Mouse (Mus musculus) kidney, postnatal 0 days (tissue): ENCODE measurements around the gene Gm20696. TPM values are rescaled to one million over a fixed set of nuclear protein-coding genes. Genes with fewer than 3 reads are reported as not detected.

Source experiments
- ATAC-seq: fragments of 200-750 bp; cut with Nextera tagmentation; replicated peaks from 2 replicates; pipeline ENCODE4 v1.8.0; 2017; ENCODE audit warnings: low read depth, moderate number of reproducible peaks, moderate TSS enrichment, moderate library complexity; ENCODE audit not compliant: low FRiP score
- DNase-seq: peaks from one replicate; pipeline ENCODE4 v3.0.0-alpha.2; 2016; ENCODE audit warnings: low spot score
- H3K27ac ChIP-seq: fragments of 300-500 bp; sonication (generic); 2 replicates; pipeline ENCODE4 v1.5.1; 2014; ENCODE audit warnings: mild to moderate bottlenecking
- H3K27me3 ChIP-seq: fragments of 300-500 bp; sonication (generic); 2 replicates; pipeline ENCODE4 v1.6.1; 2014; ENCODE audit warnings: low read length, mixed read lengths; ENCODE audit not compliant: insufficient read depth
- H3K36me3 ChIP-seq: fragments of 300-500 bp; sonication (generic); 2 replicates; pipeline ENCODE4 v1.6.1; 2014; ENCODE audit warnings: low read length, mixed read lengths; ENCODE audit not compliant: insufficient read depth
- H3K4me1 ChIP-seq: fragments of 300-500 bp; sonication (generic); replicated peaks from 2 replicates; pipeline ENCODE4 v1.6.1; 2014; ENCODE audit warnings: antibody characterized with exemption, low read length, mixed read lengths; ENCODE audit not compliant: insufficient read depth
- H3K4me2 ChIP-seq: fragments of 300-500 bp; sonication (generic); 2 replicates; pipeline ENCODE4 v1.6.1; 2014; ENCODE audit warnings: mild to moderate bottlenecking, low read length, moderate library complexity, mixed read lengths
- H3K4me3 ChIP-seq: fragments of 300-500 bp; sonication (generic); replicated peaks from 2 replicates; pipeline ENCODE4 v1.5.1; 2014; ENCODE audit warnings: low read depth, low read length
- H3K9ac ChIP-seq: fragments of 300-500 bp; sonication (generic); 2 replicates; pipeline ENCODE4 v1.6.1; 2014; ENCODE audit warnings: low read depth, low read length
- H3K9me3 ChIP-seq: fragments of 300-500 bp; sonication (generic); replicated peaks from 2 replicates; pipeline ENCODE4 v1.6.1; 2016; ENCODE audit warnings: low read length, inconsistent platforms, mixed read lengths
- CTCF ChIP-seq: IDR thresholded peaks from 2 replicates; pipeline ENCODE4 v1.5.1; 2016; ENCODE audit warnings: antibody characterized with exemption, low read depth, mild to moderate bottlenecking, moderate library complexity
- WGBS: fragments of 180-500 bp; shearing (Covaris S2); extraction: QIAGEN DNeasy Blood & Tissue Kit; methylation state at CpG from one replicate; pipeline ENCODE4 v1.1.7; 2014; 5-methylcytosine and 5-hydroxymethylcytosine counted together
- polyA plus RNA-seq: library from polyadenylated mRNA; unstranded; fragments of >200 nt; fragmentation: Nextera tagmentation; extraction: Ambion mirVana; gene quantifications from 2 replicates; pipeline ENCODE4 v1.2.1, GENCODE M21; 2015

Gm20696 gene
- polyA plus RNA-seq, 1 experiment from 2014 or later: 1.7 TPM

DNA sequence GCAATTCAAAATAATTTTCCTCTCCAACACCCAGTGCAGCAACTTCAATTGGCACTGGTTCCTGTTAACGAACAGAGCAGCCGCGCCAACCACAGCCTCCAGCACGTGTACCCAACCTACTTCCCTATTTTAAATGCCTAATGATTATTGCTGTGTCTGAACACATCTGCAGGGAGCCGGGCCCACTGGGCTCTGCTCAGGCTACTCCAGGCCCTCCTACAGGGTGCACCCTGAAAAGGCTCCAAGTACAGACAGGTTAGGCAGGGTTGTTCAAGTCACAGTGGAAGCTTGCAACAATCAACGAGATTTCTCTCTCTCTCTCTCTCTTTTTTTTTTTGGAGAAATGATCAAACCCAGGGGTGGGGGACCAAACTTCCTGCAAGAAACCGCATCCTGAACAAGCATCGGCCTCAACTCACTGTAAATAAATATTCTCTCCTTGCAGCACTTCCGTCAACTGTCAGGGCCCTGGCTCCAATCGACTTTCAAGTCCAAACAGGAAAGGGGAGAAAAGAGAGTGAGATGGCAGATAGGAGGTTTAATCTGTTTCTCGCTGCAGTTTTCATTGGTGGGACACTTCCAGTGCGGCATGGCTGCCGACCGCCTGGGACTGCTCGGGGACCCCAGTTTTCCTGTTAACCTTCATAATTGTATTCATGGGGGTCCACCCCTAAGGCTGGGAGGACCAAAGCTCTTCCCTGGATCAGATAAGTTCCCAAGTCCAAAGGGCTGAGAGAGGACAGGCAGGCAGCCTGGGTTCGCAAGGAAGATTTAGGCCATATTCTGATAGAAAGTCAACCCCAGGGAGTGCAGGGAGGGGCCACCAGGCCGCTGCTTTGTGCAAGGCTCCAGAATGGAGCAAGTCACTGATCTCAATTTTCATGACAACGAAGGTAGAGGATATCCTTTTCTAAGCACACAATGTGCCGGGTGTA lies 277.6 kb downstream of the Gm20696 start:
- Histone ChIP-seq H3K27me3 (no peaks in the 10 kb centered on the region), H3K4me2 (no peak overlapping the region), H3K4me1 (no peaks in the 10 kb centered on the region), H3K27ac (0 out of 2 replicates have a peak overlapping the region, but pooled peaks have one; percentile 2), H3K36me3 (no peaks in the 10 kb centered on the region), H3K9ac (no peak overlapping the region), H3K4me3 (no peak overlapping the region), H3K9me3 (no peaks in the 10 kb centered on the region)
- DNase-seq (peak; percentile 40), ATAC-seq (no peak)
- TF ChIP-seq CTCF: no peak
- WGBS: 62% methylated on average over 19 of the region's 19 CpGs

DNA sequence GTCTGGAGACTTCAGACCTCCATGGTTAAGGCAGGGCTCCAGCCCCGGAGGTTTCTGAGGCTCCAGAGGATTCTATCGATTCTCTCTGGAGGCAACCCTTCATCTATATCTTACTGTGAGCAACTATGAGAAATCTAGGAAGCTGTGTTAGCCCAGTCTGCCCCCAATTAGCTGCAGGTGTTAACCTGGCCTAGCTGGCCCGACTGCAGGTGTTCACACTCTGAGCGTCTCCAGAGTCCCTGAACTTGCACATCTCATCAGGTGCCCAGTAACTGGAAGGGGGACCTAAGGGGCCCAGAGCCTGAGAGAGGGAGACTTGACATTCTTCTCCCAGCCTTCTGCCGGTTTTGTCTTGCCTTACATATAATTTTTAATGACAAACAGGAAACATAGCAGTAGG lies 278.6 kb downstream of the Gm20696 start:
- no peaks in the 10 kb centered on the region for H3K36me3 ChIP-seq
- no peak for ATAC-seq
- 73% methylated on average over 5 of the region's 5 CpGs for WGBS
- no peak for DNase-seq
- no peak overlapping the region for H3K27ac ChIP-seq
- TF ChIP-seq CTCF: no peak
- H3K27me3 ChIP-seq: no peaks in the 10 kb centered on the region
- H3K4me1 ChIP-seq: no peaks in the 10 kb centered on the region
- no peak overlapping the region for H3K4me3 ChIP-seq
- H3K9me3 ChIP-seq: no peaks in the 10 kb centered on the region
- H3K4me2 ChIP-seq: no peak overlapping the region
- H3K9ac ChIP-seq: no peak overlapping the region

DNA sequence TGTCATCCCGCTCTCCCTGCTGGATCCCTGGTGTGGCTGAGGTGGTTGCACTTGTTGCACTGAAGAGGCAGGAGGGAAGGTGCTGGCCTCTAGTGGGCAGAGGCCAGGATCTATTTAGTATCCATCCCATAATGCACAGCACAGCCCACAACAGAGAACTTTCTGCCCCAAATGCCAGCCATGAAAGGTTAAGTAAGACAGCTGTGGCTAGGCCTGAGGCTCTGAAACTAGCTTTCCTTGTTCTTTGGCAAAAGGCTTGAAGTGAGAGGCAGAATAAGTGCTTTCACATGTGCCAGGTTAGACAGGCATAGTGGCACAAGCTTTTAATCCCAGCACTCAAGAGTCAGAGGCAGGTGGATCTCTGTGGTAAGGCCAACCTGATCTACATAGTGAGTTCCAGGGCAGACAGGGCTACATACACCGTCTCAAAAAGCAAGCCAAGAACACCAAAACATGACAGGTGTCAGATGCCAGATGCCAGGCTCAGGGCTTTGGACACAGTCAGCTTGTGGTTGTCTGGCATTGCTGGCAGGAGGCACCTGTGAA lies 281.5 kb downstream of the Gm20696 start:
- no peak overlapping the region for H3K9ac ChIP-seq
- WGBS: 92% methylated on average over 2 of the region's 2 CpGs
- no peak overlapping the region for H3K4me3 ChIP-seq
- no peaks in the 10 kb centered on the region for H3K36me3 ChIP-seq
- no peaks in the 10 kb centered on the region for H3K9me3 ChIP-seq
- ATAC-seq (no peak), DNase-seq (no peak)
- H3K4me1 ChIP-seq: no peaks in the 10 kb centered on the region
- no peaks in the 10 kb centered on the region for H3K27me3 ChIP-seq
- no peak overlapping the region for H3K4me2 ChIP-seq
- H3K27ac ChIP-seq: no peak overlapping the region
- peak; percentile 61; the same call in 1 of the 2 replicates for TF ChIP-seq CTCF

DNA sequence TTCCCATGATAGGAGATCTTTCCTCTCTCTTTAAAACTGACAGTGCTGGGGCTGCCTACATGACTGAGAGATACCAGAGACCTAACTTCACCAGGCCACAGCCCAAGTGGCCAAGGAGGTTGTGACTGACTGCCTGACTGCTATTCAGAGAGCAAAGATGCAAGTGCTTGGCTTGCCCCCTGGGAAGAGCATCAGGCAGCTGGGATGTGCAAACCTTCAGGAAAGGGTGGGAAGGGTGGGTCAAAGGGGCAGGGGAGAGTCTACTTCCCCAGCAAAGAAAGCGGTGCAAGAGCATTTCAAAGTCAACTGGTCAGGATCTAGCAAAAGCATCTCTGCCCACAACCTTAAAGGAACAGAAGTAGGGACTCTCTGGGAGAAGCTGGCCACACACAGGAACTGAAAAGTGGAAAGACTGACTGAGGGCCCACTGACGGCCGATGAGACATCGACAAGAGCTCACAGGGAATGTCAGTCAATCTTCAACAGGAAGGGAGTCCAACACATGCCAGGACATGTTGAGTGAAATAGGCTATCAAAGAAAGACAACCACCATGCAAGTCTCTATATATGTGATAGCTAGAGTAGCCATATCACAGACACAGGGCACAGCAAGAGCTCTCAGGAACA lies 282.6 kb downstream of the Gm20696 start:
- WGBS: 75% methylated on average over 4 of the region's 4 CpGs
- H3K4me1 ChIP-seq: peaks cover 8% of the 10 kb centered on the region; the same call in 1 of the 2 replicates
- no peaks in the 10 kb centered on the region for H3K27me3 ChIP-seq
- H3K4me2 ChIP-seq: no peak overlapping the region
- ATAC-seq: no peak
- no peak overlapping the region for H3K9ac ChIP-seq
- DNase-seq: no peak
- no peak overlapping the region for H3K27ac ChIP-seq
- H3K36me3 ChIP-seq: no peaks in the 10 kb centered on the region
- no peak for TF ChIP-seq CTCF
- H3K9me3 ChIP-seq: no peaks in the 10 kb centered on the region
- H3K4me3 ChIP-seq: no peak overlapping the region

DNA sequence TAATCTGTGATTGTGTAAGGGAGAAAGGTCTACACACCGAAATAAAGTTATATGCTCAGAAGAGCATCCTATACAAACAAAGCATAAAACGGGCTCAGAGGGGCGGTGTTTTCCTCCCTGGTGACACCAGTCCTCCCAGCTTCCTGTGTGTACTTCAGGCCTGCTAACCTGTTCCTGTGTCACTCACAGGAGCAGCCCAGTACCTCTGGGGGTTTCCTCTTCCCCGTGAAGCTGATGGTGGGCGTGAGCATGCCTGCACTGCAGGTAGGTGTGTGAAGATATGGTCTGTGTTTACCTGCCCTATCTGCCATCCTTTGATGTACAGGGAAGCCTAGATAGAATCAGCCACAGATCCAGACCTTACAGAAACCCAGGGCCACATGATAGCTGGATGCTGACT lies 286.5 kb downstream of the Gm20696 start:
- H3K4me2 ChIP-seq: no peak overlapping the region
- ATAC-seq (no peak), DNase-seq (no peak)
- peaks cover 28% of the 10 kb centered on the region for H3K4me1 ChIP-seq
- 50% methylated on average over 5 of the region's 5 CpGs for WGBS
- H3K27ac ChIP-seq: no peak overlapping the region
- no peak overlapping the region for H3K9ac ChIP-seq
- H3K36me3 ChIP-seq: no peaks in the 10 kb centered on the region
- H3K4me3 ChIP-seq: no peak overlapping the region
- H3K27me3 ChIP-seq: no peaks in the 10 kb centered on the region
- H3K9me3 ChIP-seq: no peaks in the 10 kb centered on the region
- no peak for TF ChIP-seq CTCF

DNA sequence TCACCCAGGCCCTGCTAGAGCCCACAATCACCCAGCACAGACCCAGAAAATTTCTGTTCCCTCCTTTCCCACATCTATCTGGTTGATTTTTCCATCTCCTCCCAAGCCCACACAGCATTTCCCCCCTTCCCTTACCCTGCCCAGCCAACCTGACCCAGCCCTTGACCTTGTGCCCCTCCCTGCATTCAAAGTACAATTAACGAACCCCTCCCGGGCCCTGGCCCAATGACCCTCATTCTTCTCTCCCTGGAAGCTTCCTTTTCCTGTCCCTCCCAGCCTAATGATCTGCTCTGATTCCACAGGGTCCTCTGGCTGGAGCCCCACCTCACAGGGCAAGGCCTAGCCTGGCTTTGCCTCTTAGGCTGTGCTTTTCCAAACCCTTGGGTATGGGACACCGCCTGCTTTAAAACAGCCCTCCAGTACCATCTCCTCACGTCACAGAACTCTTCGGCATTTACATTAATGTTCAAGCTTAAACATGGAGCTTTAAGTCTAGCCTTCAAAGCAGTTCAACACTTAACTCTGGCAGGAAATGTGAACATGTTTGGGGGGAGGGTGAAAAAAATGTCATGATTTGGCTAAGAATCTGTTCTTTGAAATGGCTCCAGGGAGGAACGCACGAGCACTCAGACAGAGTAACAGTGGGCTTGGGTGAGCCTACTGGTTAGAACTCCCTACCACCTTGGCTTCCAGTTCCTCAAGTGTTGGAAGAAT lies 287.4 kb downstream of the Gm20696 start:
- ATAC-seq (no peak), DNase-seq (peak; percentile 65)
- Histone ChIP-seq H3K27ac (peak overlapping the region; percentile 19; the same call in 1 of the 2 replicates), H3K4me1 (peaks cover 35% of the 10 kb centered on the region), H3K27me3 (no peaks in the 10 kb centered on the region), H3K4me3 (no peak overlapping the region), H3K9me3 (no peaks in the 10 kb centered on the region), H3K9ac (no peak overlapping the region), H3K4me2 (no peak overlapping the region), H3K36me3 (no peaks in the 10 kb centered on the region)
- no peak for TF ChIP-seq CTCF
- 42% methylated on average over 7 of the region's 7 CpGs for WGBS
